Mouse (Mus musculus) embryonic stem cell, embryonic (primary cell): ENCODE results near the gene Blcap.

Source experiments
- CTCF ChIA-PET, 4 experiments: fragments of 300-600 bp in 2 of 4; fragments of 350-600 bp in 2 of 4; sonication (Branson Sonifier 250); formaldehyde crosslinking; loops; one replicate each; lab custom pipeline; 2022; ENCODE audit warnings: inconsistent platforms in 2 of 4; lab: Charles Lee
- POLR2A ChIA-PET, 4 experiments: fragments of 300-600 bp in 2 of 4; fragments of 350-600 bp in 2 of 4; sonication (Branson Sonifier 250); formaldehyde crosslinking; loops; one replicate each; lab custom pipeline; 2022; ENCODE audit warnings: antibody characterized with exemption in 4 of 4, inconsistent platforms in 1 of 4; lab: Charles Lee

Gene Blcap

DNA sequence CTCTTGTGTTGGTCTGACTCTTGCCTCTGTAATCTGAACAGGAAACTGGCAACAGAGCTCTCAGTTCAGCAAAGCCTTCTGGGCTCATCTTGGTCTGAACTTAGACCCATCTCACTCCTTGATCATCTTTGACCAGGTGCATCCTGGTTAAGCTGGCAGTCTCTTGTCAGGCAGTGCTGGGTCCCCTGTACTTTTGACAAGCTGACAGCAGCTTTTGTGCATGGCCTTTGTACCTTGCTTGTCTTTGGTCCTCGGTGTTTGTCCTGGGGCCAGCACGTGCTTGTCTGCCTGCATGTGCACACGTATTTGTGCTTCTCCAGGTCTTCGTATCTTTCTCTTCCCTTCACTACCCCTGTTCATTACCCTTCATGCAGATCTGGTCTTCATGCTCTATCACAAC, 61.0 kb downstream of the Blcap start:
- CTCF ChIA-PET = interaction anchor here in 2 of 4 experiments (0.6 to 1.4 kb wide), 4 partner anchors 56 to 182 kb away, joined by 3 read pairs; no protein-coding TSS in a partner anchor

DNA sequence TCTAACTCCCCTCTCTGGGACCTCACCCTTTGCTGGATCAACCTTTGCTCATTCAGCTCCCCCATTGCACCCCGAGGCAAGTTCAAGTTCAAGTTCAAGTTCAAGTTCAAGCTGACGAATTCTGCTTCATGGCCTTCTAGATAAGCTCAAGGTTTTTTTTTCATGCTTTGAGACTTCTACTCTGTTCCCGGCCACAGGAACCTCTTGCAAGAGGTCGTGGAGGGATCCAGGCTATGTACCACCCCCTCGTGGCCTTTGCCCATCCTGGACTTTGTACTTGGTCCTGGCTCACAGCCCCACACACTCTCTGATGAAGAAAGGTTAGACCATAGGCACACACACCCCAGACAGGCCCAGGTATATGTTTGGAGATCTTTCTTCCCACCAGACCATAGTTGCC, 61.9 kb downstream of the Blcap start:
- POLR2A ChIA-PET = no interaction called here

More for the DNA sequence above, 61.0 kb downstream of the Blcap start:
- POLR2A ChIA-PET = no interaction called here

DNA sequence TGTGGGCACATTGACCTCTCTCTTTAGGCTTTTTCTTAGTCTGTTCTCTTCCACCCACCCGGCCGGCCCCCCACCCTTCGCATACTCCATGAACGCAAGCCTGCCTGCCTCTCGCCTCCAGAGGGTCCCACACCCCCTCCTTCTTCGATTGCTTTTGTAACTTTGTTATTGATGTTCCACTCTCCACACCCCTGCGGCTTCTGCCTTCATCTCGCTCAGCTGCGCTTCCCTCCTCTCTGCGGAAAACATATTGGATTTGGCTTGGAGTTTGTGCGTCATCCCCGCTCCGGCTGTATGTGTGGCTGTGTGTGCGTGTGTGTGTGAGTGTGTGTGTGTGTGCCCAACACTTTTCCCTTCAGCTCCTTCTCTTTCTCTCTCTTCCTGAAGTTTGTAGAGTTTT, 64.3 kb downstream of the Blcap start:
- POLR2A ChIA-PET = interaction anchor here (0.6 to 1.7 kb wide), 6 partner anchors 40 to 685 kb away, joined by 3 to 6 read pairs (median 3); no protein-coding TSS in a partner anchor
- CTCF ChIA-PET = interaction anchor here in 2 of 4 experiments (0.5 to 0.6 kb wide), 2 partner anchors 31 to 171 kb away, joined by 4 to 6 read pairs; no protein-coding TSS in a partner anchor

More for the DNA sequence above, 61.9 kb downstream of the Blcap start:
- CTCF ChIA-PET = interaction anchor here in 1 of 4 experiments (1.2 to 1.4 kb wide), 2 partner anchors 57 to 181 kb away, joined by 3 read pairs; no protein-coding TSS in a partner anchor
